Mouse (Mus musculus) heart, adult 2 months (tissue): ENCODE measurements around the gene Ear6. TPM values are rescaled to one million over a fixed set of nuclear protein-coding genes. Genes with fewer than 3 reads are reported as not detected.

Source experiments
- DNase-seq, 2 experiments: peaks; one replicate each; pipeline ENCODE4 v3.0.0; 2021
- H3K27ac ChIP-seq: fragments of 200-600 bp; 2 replicates; pipeline ENCODE4 v1.8.1; 2022
- H3K27me3 ChIP-seq: fragments of 200-500 bp; 2 replicates; pipeline ENCODE4 v1.6.1; 2012; ENCODE audit warnings: mild to moderate bottlenecking, low read length, inconsistent platforms, mixed read lengths; ENCODE audit not compliant: control insufficient read depth, insufficient read depth
- H3K36me3 ChIP-seq: fragments of 200-500 bp; 2 replicates; pipeline ENCODE4 v1.6.1; 2012; ENCODE audit warnings: low read length, inconsistent platforms; ENCODE audit not compliant: control insufficient read depth, insufficient read depth
- H3K4me1 ChIP-seq: fragments of 200-500 bp; 2 replicates; pipeline ENCODE4 v1.6.1; 2011; ENCODE audit warnings: low read length; ENCODE audit not compliant: control insufficient read depth, insufficient read depth
- H3K4me3 ChIP-seq: fragments of 200-600 bp; 2 replicates; pipeline ENCODE4 v1.8.1; 2022
- H3K79me2 ChIP-seq: fragments of 200-500 bp; replicated peaks from 2 replicates; pipeline ENCODE4 v1.6.1; 2012; ENCODE audit warnings: mild to moderate bottlenecking, inconsistent platforms, low read length, moderate library complexity, mixed read lengths; ENCODE audit not compliant: control insufficient read depth, insufficient read depth
- H3K9ac ChIP-seq: fragments of 200-500 bp; 2 replicates; pipeline ENCODE4 v1.6.1; 2012; ENCODE audit warnings: low read depth, mild to moderate bottlenecking, control low read depth, inconsistent platforms, low read length, mixed read lengths
- CTCF ChIP-seq: fragments of 200-600 bp; IDR thresholded peaks from 2 replicates; pipeline ENCODE4 v1.8.1; 2022; ENCODE audit warnings: antibody characterized with exemption, mild to moderate bottlenecking, moderate library complexity
- EP300 ChIP-seq: fragments of 200-500 bp; IDR thresholded peaks from 2 replicates; pipeline ENCODE4 v1.6.1; 2011; ENCODE audit warnings: low read depth, low read length, control low read depth; ENCODE audit not compliant: insufficient read depth
- POLR2A ChIP-seq: fragments of 200-500 bp; IDR thresholded peaks from 2 replicates; pipeline ENCODE4 v1.6.1; 2011; ENCODE audit warnings: mild to moderate bottlenecking, low read depth, low read length, control low read depth; ENCODE audit not compliant: insufficient read depth
- WGBS: fragments of 180-500 bp; shearing (Covaris S2); methylation state at CpG from one replicate; pipeline ENCODE4 v1.1.7; 2018; 5-methylcytosine and 5-hydroxymethylcytosine counted together
- intact Hi-C: fragments of 180-260 bp; cut with DNase I; formaldehyde crosslinking; loops from one replicate; pipeline ENCODE4 v1.15.1; 2025
- polyA plus RNA-seq: library from polyadenylated mRNA; depleted of rRNA; stranded (reverse); fragments of >200 nt; gene quantifications from 2 replicates; pipeline ENCODE4 v1.2.3, GENCODE M21; 2012
- total RNA-seq, 2 experiments: library from RNA; stranded (reverse); gene quantifications; 2 replicates each; pipeline ENCODE4 v1.2.3; 2021

Gene Ear6
- total and polyA plus RNA-seq, 3 experiments, result not detected

- no peak within 1 kb of the TSS for H3K9ac ChIP-seq
- H3K4me1 ChIP-seq, result no peaks in the 10 kb centered on the region
- WGBS, result 89% methylated on average over 9 of the region's 9 CpGs
- TF ChIP-seq POLR2A (no peak), CTCF (no peak), EP300 (no peak)
- H3K27me3 ChIP-seq, result no peaks in the 10 kb centered on the region
- no peak within 1 kb of the TSS for H3K27ac ChIP-seq
- H3K79me2 ChIP-seq, result no peaks in the 10 kb centered on the region
- no peak within 1 kb of the TSS for H3K4me3 ChIP-seq
- no peaks in the 10 kb centered on the region for H3K36me3 ChIP-seq
- intact Hi-C loops, result no loop called here
- DNase-seq, result no peak
Measured at GRCm38 (mm10) chr14:51892191-51892939, 38.9 kb downstream of the Ear6 start, which contains the start of gene Slc39a2. Gene Slc39a2, plus strand, starts transcription at chr14:51892889.

- Histone ChIP-seq H3K4me3 (no peak overlapping the region), H3K79me2 (no peaks in the 10 kb centered on the region), H3K4me1 (no peaks in the 10 kb centered on the region), H3K9ac (no peak overlapping the region), H3K27me3 (no peaks in the 10 kb centered on the region), H3K27ac (no peak overlapping the region), H3K36me3 (no peaks in the 10 kb centered on the region)
- 54% methylated on average over 10 of the region's 10 CpGs for WGBS
- TF ChIP-seq POLR2A (no peak), CTCF (no peak), EP300 (no peak)
- no peak for DNase-seq
- intact Hi-C loops, result no loop called here
Measured at GRCm38 (mm10) chr14:51893094-51893794, 39.7 kb downstream of the Ear6 start.

- intact Hi-C loops, result no loop called here
- Histone ChIP-seq H3K79me2 (no peaks in the 10 kb centered on the region), H3K27me3 (no peaks in the 10 kb centered on the region), H3K27ac (no peak overlapping the region), H3K36me3 (no peaks in the 10 kb centered on the region), H3K4me3 (no peak overlapping the region), H3K9ac (no peak overlapping the region), H3K4me1 (no peaks in the 10 kb centered on the region)
- WGBS, result 64% methylated on average over 3 of the region's 3 CpGs
- no peak for TF ChIP-seq EP300
- no peak for TF ChIP-seq POLR2A
- no peak for TF ChIP-seq CTCF
- DNase-seq, result no peak
Measured at GRCm38 (mm10) chr14:51893809-51894208, 40.3 kb downstream of the Ear6 start.

- Histone ChIP-seq H3K27me3 (no peaks in the 10 kb centered on the region), H3K79me2 (no peaks in the 10 kb centered on the region), H3K9ac (no peak overlapping the region), H3K27ac (no peak overlapping the region), H3K4me1 (no peaks in the 10 kb centered on the region), H3K4me3 (no peak overlapping the region), H3K36me3 (no peaks in the 10 kb centered on the region)
- intact Hi-C loops, result no loop called here
- WGBS, result 83% methylated on average over 14 of the region's 14 CpGs
- no peak for DNase-seq
- TF ChIP-seq CTCF, result no peak
- no peak for TF ChIP-seq EP300
Measured at GRCm38 (mm10) chr14:51895071-51895470, 41.6 kb downstream of the Ear6 start.

GRCm38 (mm10) chr14:51896019-51896418 is 42.5 kb downstream of the Ear6 start:
- intact Hi-C loops, result no loop called here
- H3K27ac ChIP-seq, result no peak overlapping the region
- H3K27me3 ChIP-seq, result no peaks in the 10 kb centered on the region
- no peaks in the 10 kb centered on the region for H3K36me3 ChIP-seq
- no peak for DNase-seq
- no peak overlapping the region for H3K9ac ChIP-seq
- H3K4me1 ChIP-seq, result no peaks in the 10 kb centered on the region
- TF ChIP-seq CTCF (no peak), EP300 (no peak)
- no peaks in the 10 kb centered on the region for H3K79me2 ChIP-seq
- H3K4me3 ChIP-seq, result no peak overlapping the region
- WGBS, result 82% methylated on average over 6 of the region's 6 CpGs

GRCm38 (mm10) chr14:51896539-51897170 is 43.2 kb downstream of the Ear6 start:
- intact Hi-C loops, result no loop called here
- 71% methylated on average over 8 of the region's 8 CpGs for WGBS

More at GRCm38 (mm10) chr14:51896539-51897170, 43.2 kb downstream of the Ear6 start:
- H3K9ac ChIP-seq, result no peak overlapping the region
- H3K27ac ChIP-seq, result no peak overlapping the region
- no peak overlapping the region for H3K4me3 ChIP-seq
- no peaks in the 10 kb centered on the region for H3K36me3 ChIP-seq
- H3K27me3 ChIP-seq, result no peaks in the 10 kb centered on the region
- no peak for DNase-seq
- H3K79me2 ChIP-seq, result no peaks in the 10 kb centered on the region
- no peaks in the 10 kb centered on the region for H3K4me1 ChIP-seq
- no peak for TF ChIP-seq EP300
- TF ChIP-seq POLR2A, result no peak
- TF ChIP-seq CTCF, result no peak
